Mouse (Mus musculus): ENCODE measurements around the gene Dpp3. TPM values are rescaled to one million over a fixed set of nuclear protein-coding genes. Genes with fewer than 3 reads are reported as not detected.

The Dpp3 gene
- polyA plus RNA-seq, 1 experiment: 79.5 TPM

- Histone ChIP-seq H3K27ac (ENCODE audit: insufficient read depth, low read length) (no peak overlapping the region), H3K4me3 (ENCODE audit: extremely low read depth, insufficient read depth, insufficient read length) (no peak overlapping the region), H3K36me3 (ENCODE audit: control insufficient read depth, insufficient read depth, low read length) (no peaks in the 10 kb centered on the region), H3K27me3 (ENCODE audit: control insufficient read depth, insufficient read depth, low read length) (peaks cover under 1% of the 10 kb centered on the region; the same call in 1 of the 2 replicates), H3K4me1 (ENCODE audit: control insufficient read depth, insufficient read depth, insufficient read length) (no peaks in the 10 kb centered on the region)
- whole genome bisulfite sequencing: 85% methylated on average over 6 of the region's 6 CpGs
- no peak for DNase-seq (ENCODE audit: low read depth in 1 of 2, low spot score in 2 of 2)
- no peak for TF ChIP-seq POLR2A (IDR thresholded peaks at IDR 0.05; ENCODE audit: low read depth, low read length)
- TF ChIP-seq CTCF (IDR thresholded peaks at IDR 0.05; ENCODE audit: extremely low read depth, insufficient read depth, insufficient read length, insufficient replicate concordance): no peak
These were observed 69.0 kb downstream of the Dpp3 start for GRCm38 (mm10) chr19:4859081-4859480.

Other genes starting within 250 kb of the Dpp3 start
- gene Gm960, start 229.6 kb downstream of the Dpp3 start, polyA plus RNA-seq (2012; rRNA removed): 0.42 TPM in 1 of 2 replicates, not detected in the other
- 0.16 and 0.20 TPM in 2 replicates for gene Sptbn2, start 217.1 kb downstream of the Dpp3 start, polyA plus RNA-seq (2012; rRNA removed)
- gene Rbm4b, start 171.8 kb downstream of the Dpp3 start, polyA plus RNA-seq (2012; rRNA removed): 7.4 and 8.3 TPM in 2 replicates
- gene Rbm4, start 134.4 kb downstream of the Dpp3 start, polyA plus RNA-seq (2012; rRNA removed): 34.6 and 40.5 TPM in 2 replicates
- gene Gm21992, start 116.7 kb downstream of the Dpp3 start, polyA plus RNA-seq (2012; rRNA removed): 12.0 and 15.0 TPM in 2 replicates
- 50.0 and 69.3 TPM in 2 replicates for gene Rbm14, start 116.7 kb downstream of the Dpp3 start, polyA plus RNA-seq (2012; rRNA removed)
- 19.3 and 20.8 TPM in 2 replicates for gene Ccs, start 89.0 kb downstream of the Dpp3 start, polyA plus RNA-seq (2012; rRNA removed)
- 0.02 TPM in 2 replicates for gene Ccdc87, start 88.9 kb downstream of the Dpp3 start, polyA plus RNA-seq (2012; rRNA removed)
- gene Ctsf, start 73.2 kb downstream of the Dpp3 start, polyA plus RNA-seq (2012; rRNA removed): 31.3 and 35.0 TPM in 2 replicates
- gene Actn3, start 50.4 kb downstream of the Dpp3 start, polyA plus RNA-seq (2012; rRNA removed): 0.06 and 0.32 TPM in 2 replicates
- gene Zdhhc24, start 49.6 kb downstream of the Dpp3 start, polyA plus RNA-seq (2012; rRNA removed): 25.0 and 35.6 TPM in 2 replicates
- 1.3 and 2.6 TPM in 2 replicates for gene Bbs1, start 21.7 kb downstream of the Dpp3 start, polyA plus RNA-seq (2012; rRNA removed)
- gene Peli3, start 14.8 kb upstream of the Dpp3 start, polyA plus RNA-seq (2012; rRNA removed): 1.0 and 1.5 TPM in 2 replicates
- 14.1 and 14.5 TPM in 2 replicates for gene Mrpl11, start 33.9 kb upstream of the Dpp3 start, polyA plus RNA-seq (2012; rRNA removed)
- 0.72 and 1.1 TPM in 2 replicates for gene Npas4, start 62.0 kb upstream of the Dpp3 start, polyA plus RNA-seq (2012; rRNA removed)
- gene Slc29a2, start 95.6 kb upstream of the Dpp3 start, polyA plus RNA-seq (2012; rRNA removed): 6.8 and 8.8 TPM in 2 replicates
- gene B4gat1, start 110.5 kb upstream of the Dpp3 start, polyA plus RNA-seq (2012; rRNA removed): 9.7 and 12.0 TPM in 2 replicates
- gene AC124502.3, start 110.6 kb upstream of the Dpp3 start, polyA plus RNA-seq (2012; rRNA removed): 0.36 and 0.79 TPM in 2 replicates
- gene Brms1, start 113.1 kb upstream of the Dpp3 start, polyA plus RNA-seq (2012; rRNA removed): 35.8 and 44.7 TPM in 2 replicates
- 1.9 and 2.6 TPM in 2 replicates for gene Rin1, start 122.2 kb upstream of the Dpp3 start, polyA plus RNA-seq (2012; rRNA removed)
- gene Cd248, start 139.8 kb upstream of the Dpp3 start, polyA plus RNA-seq (2012; rRNA removed): 5.5 and 6.3 TPM in 2 replicates
- 0.69 and 1.4 TPM in 2 replicates for gene Tmem151a, start 157.2 kb upstream of the Dpp3 start, polyA plus RNA-seq (2012; rRNA removed)
- 60.5 and 84.1 TPM in 2 replicates for gene Yif1a, start 160.3 kb upstream of the Dpp3 start, polyA plus RNA-seq (2012; rRNA removed)
- gene Cnih2, start 170.2 kb upstream of the Dpp3 start, polyA plus RNA-seq (2012; rRNA removed): 0.94 and 1.4 TPM in 2 replicates
- 116 and 138 TPM in 2 replicates for gene Rab1b, start 178.8 kb upstream of the Dpp3 start, polyA plus RNA-seq (2012; rRNA removed)
- 26.8 and 27.9 TPM in 2 replicates for gene Klc2, start 190.3 kb upstream of the Dpp3 start, polyA plus RNA-seq (2012; rRNA removed)

Data from spleen, adult 2 months (tissue).